Mouse (Mus musculus): ENCODE results near the gene Satb2.

GRCm38 (mm10) chr1:56981947-56982555 lies 3.6 kb upstream of the Satb2 start:
- TF ChIP-seq CTCF (IDR thresholded peaks at IDR 0.05): no peak
- no peak for TF ChIP-seq EP300 (IDR thresholded peaks at IDR 0.05)
